Mouse (Mus musculus): ENCODE measurements around the gene Olfr1124. TPM values are rescaled to one million over a fixed set of nuclear protein-coding genes. Genes with fewer than 3 reads are reported as not detected.
"Not testable (repeated sequence)": the region's sequence is repeated elsewhere in the genome, so short reads cannot be mapped to it uniquely, and the experiment has no call there.

Olfr1124 gene
- not detected in 2 replicates for polyA plus RNA-seq (2012; rRNA removed)

DNA sequence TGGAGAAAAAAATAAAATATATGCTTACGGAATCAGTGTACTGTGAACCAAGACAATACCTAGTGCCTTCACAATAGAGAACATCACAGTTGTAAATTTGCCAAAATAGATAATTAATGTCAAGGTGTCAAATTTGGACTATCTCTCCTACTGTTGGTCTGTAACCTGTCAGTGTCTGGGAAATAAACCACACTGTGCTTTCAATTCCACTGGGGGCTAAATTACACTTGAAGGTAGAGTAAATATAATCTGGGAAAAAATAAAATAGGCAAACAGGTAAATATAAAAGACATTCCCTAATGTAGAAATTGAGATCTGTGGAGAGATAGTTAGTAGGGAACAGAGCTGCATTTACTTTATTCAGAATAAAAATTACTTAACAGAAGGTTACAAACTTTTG is at the start of gene Olfr1124:
Olfr1124 (plus strand) TSS at position 301 of the 400 bp plus-strand sequence.
- no peak for TF ChIP-seq CTCF (IDR thresholded peaks at IDR 0.05; ENCODE audit: control insufficient read depth, insufficient read depth, insufficient replicate concordance, low read depth, low read length)
- no peak for TF ChIP-seq POLR2A (IDR thresholded peaks at IDR 0.05; ENCODE audit: control insufficient read depth, low read depth, low read length)
- Histone ChIP-seq H3K4me3 (ENCODE audit: control insufficient read depth, low read depth, low read length) (no peak within 1 kb of the TSS), H3K27me3 (ENCODE audit: control insufficient read depth, insufficient read depth, low read length) (no peaks in the 10 kb centered on the region), H3K36me3 (ENCODE audit: control insufficient read depth, insufficient read depth, low read length) (no peaks in the 10 kb centered on the region), H3K4me1 (ENCODE audit: control insufficient read depth, insufficient read depth, low read length) (no peaks in the 10 kb centered on the region), H3K27ac (ENCODE audit: control insufficient read depth, insufficient read depth, low read depth, low read length) (no peak within 1 kb of the TSS)

GRCm38 (mm10) chr2:87383935-87384334 is 46.1 kb upstream of the Olfr1124 start:
- no peak overlapping the region for H3K4me3 ChIP-seq (ENCODE audit: control insufficient read depth, low read depth, low read length)
- TF ChIP-seq CTCF (IDR thresholded peaks at IDR 0.05; ENCODE audit: control insufficient read depth, insufficient read depth, insufficient replicate concordance, low read depth, low read length) (no peak), POLR2A (IDR thresholded peaks at IDR 0.05; ENCODE audit: control insufficient read depth, low read depth, low read length) (no peak)
- H3K27me3 ChIP-seq (ENCODE audit: control insufficient read depth, insufficient read depth, low read length): no peaks in the 10 kb centered on the region
- no peaks in the 10 kb centered on the region for H3K4me1 ChIP-seq (ENCODE audit: control insufficient read depth, insufficient read depth, low read length)
- no peak overlapping the region for H3K27ac ChIP-seq (ENCODE audit: control insufficient read depth, insufficient read depth, low read depth, low read length)
- H3K36me3 ChIP-seq (ENCODE audit: control insufficient read depth, insufficient read depth, low read length): no peaks in the 10 kb centered on the region

- H3K27me3 ChIP-seq (ENCODE audit: control insufficient read depth, insufficient read depth, low read length): no peaks in the 10 kb centered on the region
- no peaks in the 10 kb centered on the region for H3K4me1 ChIP-seq (ENCODE audit: control insufficient read depth, insufficient read depth, low read length)
- H3K36me3 ChIP-seq (ENCODE audit: control insufficient read depth, insufficient read depth, low read length): no peaks in the 10 kb centered on the region
- H3K27ac ChIP-seq (ENCODE audit: control insufficient read depth, insufficient read depth, low read depth, low read length): no peak within 1 kb of the TSS
- H3K4me3 ChIP-seq (ENCODE audit: control insufficient read depth, low read depth, low read length): no peak within 1 kb of the TSS
- TF ChIP-seq POLR2A (IDR thresholded peaks at IDR 0.05; ENCODE audit: control insufficient read depth, low read depth, low read length) (no peak), CTCF (IDR thresholded peaks at IDR 0.05; ENCODE audit: control insufficient read depth, insufficient read depth, insufficient replicate concordance, low read depth, low read length) (no peak)
Measured at GRCm38 (mm10) chr2:87385549-87385948, 44.5 kb upstream of the Olfr1124 start, which contains the start of gene Olfr1122. Gene Olfr1122 (plus strand): TSS chr2:87385849.

- H3K27ac ChIP-seq (ENCODE audit: control insufficient read depth, insufficient read depth, low read depth, low read length); H3K4me3 ChIP-seq (ENCODE audit: control insufficient read depth, low read depth, low read length); H3K36me3 ChIP-seq (ENCODE audit: control insufficient read depth, insufficient read depth, low read length); H3K27me3 ChIP-seq (ENCODE audit: control insufficient read depth, insufficient read depth, low read length); H3K4me1 ChIP-seq (ENCODE audit: control insufficient read depth, insufficient read depth, low read length): not testable (repeated sequence)
Measured at GRCm38 (mm10) chr2:87393605-87394004, 36.5 kb upstream of the Olfr1124 start.

- not testable (repeated sequence) for H3K27ac ChIP-seq (ENCODE audit: control insufficient read depth, insufficient read depth, low read depth, low read length); H3K36me3 ChIP-seq (ENCODE audit: control insufficient read depth, insufficient read depth, low read length); H3K27me3 ChIP-seq (ENCODE audit: control insufficient read depth, insufficient read depth, low read length); H3K4me1 ChIP-seq (ENCODE audit: control insufficient read depth, insufficient read depth, low read length); H3K4me3 ChIP-seq (ENCODE audit: control insufficient read depth, low read depth, low read length)
Measured at GRCm38 (mm10) chr2:87394686-87395085, 35.4 kb upstream of the Olfr1124 start.

GRCm38 (mm10) chr2:87416335-87416734 is 13.7 kb upstream of the Olfr1124 start, which contains the start of gene Olfr1123:
Gene Olfr1123 (plus strand): TSS chr2:87416635.
- H3K36me3 ChIP-seq (ENCODE audit: control insufficient read depth, insufficient read depth, low read length): no peaks in the 10 kb centered on the region
- no peak within 1 kb of the TSS for H3K4me3 ChIP-seq (ENCODE audit: control insufficient read depth, low read depth, low read length)
- H3K27ac ChIP-seq (ENCODE audit: control insufficient read depth, insufficient read depth, low read depth, low read length): no peak within 1 kb of the TSS
- H3K27me3 ChIP-seq (ENCODE audit: control insufficient read depth, insufficient read depth, low read length): no peaks in the 10 kb centered on the region
- TF ChIP-seq POLR2A (IDR thresholded peaks at IDR 0.05; ENCODE audit: control insufficient read depth, low read depth, low read length): no peak
- TF ChIP-seq CTCF (IDR thresholded peaks at IDR 0.05; ENCODE audit: control insufficient read depth, insufficient read depth, insufficient replicate concordance, low read depth, low read length): no peak
- H3K4me1 ChIP-seq (ENCODE audit: control insufficient read depth, insufficient read depth, low read length): no peaks in the 10 kb centered on the region

DNA sequence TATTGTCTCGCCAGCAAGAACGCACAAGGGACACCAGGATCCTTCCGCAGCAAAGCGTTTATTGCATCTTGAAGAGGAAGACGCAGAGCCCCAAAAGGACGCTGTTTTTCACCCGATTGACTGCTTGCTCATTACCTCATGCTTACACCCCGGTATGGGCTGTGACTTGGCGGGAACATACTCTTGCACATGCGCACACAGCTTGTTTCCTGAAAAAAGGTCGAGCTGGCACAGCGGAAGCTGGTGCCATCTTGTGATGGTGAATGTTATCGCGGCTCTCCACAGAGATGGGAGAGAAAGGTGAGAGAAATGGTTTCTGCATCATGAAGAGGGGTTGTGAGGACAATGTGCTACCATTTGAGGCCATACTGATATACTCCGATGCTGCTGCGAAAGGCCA is 7.7 kb downstream of the Olfr1124 start:
- H3K36me3 ChIP-seq (ENCODE audit: control insufficient read depth, insufficient read depth, low read length): no peaks in the 10 kb centered on the region
- no peak overlapping the region for H3K27ac ChIP-seq (ENCODE audit: control insufficient read depth, insufficient read depth, low read depth, low read length)
- no peak overlapping the region for H3K4me3 ChIP-seq (ENCODE audit: control insufficient read depth, low read depth, low read length)
- no peaks in the 10 kb centered on the region for H3K27me3 ChIP-seq (ENCODE audit: control insufficient read depth, insufficient read depth, low read length)
- no peaks in the 10 kb centered on the region for H3K4me1 ChIP-seq (ENCODE audit: control insufficient read depth, insufficient read depth, low read length)
- TF ChIP-seq POLR2A (IDR thresholded peaks at IDR 0.05; ENCODE audit: control insufficient read depth, low read depth, low read length): no peak
- TF ChIP-seq CTCF (IDR thresholded peaks at IDR 0.05; ENCODE audit: control insufficient read depth, insufficient read depth, insufficient replicate concordance, low read depth, low read length): no peak

DNA sequence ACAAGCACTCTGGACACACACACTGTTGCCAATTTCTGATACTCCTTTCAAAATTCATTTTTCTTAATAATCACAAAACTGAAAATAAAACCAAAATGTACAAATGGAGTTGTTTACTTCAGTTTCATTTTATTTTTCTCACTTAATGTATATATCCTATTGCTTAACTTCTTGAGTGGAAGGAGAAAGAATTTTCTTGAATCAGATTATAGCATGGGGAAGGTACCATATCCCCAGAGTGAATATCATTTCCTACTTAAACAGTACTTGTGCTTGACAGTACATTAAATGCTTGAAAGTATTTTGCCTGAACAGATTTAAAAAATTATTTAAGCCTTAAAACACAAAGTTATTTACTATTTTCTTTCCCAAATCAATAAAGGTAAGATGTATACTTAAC is 23.6 kb downstream of the Olfr1124 start, which contains the start of gene Olfr1126:
Olfr1126 (plus strand) TSS at position 301 of the 400 bp plus-strand sequence.
- no peak for TF ChIP-seq CTCF (IDR thresholded peaks at IDR 0.05; ENCODE audit: control insufficient read depth, insufficient read depth, insufficient replicate concordance, low read depth, low read length)
- no peak for TF ChIP-seq POLR2A (IDR thresholded peaks at IDR 0.05; ENCODE audit: control insufficient read depth, low read depth, low read length)
- Histone ChIP-seq H3K27me3 (ENCODE audit: control insufficient read depth, insufficient read depth, low read length) (no peaks in the 10 kb centered on the region), H3K4me3 (ENCODE audit: control insufficient read depth, low read depth, low read length) (no peak within 1 kb of the TSS)

More for the DNA sequence above, 23.6 kb downstream of the Olfr1124 start, which contains the start of gene Olfr1126:
- Histone ChIP-seq H3K36me3 (ENCODE audit: control insufficient read depth, insufficient read depth, low read length) (no peaks in the 10 kb centered on the region), H3K4me1 (ENCODE audit: control insufficient read depth, insufficient read depth, low read length) (no peaks in the 10 kb centered on the region), H3K27ac (ENCODE audit: control insufficient read depth, insufficient read depth, low read depth, low read length) (no peak within 1 kb of the TSS)
